Mouse (Mus musculus) cerebellum, adult 11-12 months (tissue): ENCODE data around the gene Mrps24.

ENCODE experiments used
- DNase-seq: peaks from one replicate; pipeline ENCODE4 v3.0.0; 2022

The Mrps24 gene

GRCm38 (mm10) chr11:5715630-5716105 is at the start of gene Mrps24:
Gene Mrps24, minus strand, starts transcription at chr11:5715680.
- DNase-seq, result no peak

- DNase-seq, result no peak
Measured at GRCm38 (mm10) chr11:5762633-5762982, 47.1 kb upstream of the Mrps24 start.

DNA sequence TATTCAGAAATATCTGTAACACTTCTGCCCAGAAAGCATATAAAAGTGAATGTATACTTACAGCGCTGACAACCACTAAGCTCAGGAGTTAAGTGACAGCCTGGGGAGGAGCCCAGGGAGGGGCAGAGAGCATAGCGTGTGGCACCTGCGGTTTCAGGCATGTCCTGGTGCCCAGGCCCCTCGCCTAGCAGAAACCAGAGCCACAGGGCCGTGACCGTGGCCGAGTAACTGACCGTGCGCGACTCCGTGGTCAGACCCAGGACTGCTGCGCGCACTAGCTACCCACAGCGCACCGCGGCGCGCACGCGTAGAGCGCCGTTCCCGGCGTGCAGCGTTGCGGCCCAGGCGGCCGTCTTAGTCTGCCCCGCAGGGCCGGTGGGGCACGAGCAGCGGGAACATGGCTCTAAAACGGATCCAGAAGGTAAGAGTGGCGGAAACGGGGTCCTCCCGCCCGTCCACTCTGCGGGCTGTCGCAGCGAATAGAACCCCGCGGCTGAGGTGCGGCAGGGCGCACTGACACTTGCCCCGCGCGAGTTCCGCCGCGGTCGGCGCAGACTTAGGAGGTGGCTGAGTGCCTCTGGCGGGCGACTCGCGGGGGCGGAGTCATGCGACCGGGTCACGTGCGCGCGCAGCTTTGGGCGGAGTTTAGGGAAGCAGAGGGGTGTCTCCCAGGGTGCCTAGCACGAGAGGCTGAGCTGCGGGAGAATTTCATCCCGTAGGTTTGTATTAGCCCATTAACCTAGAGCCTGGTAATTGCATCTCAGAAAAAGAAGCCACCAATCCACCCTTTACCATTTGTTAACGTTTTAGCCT is 46.5 kb upstream of the Mrps24 start, which contains the start of gene Urgcp:
Urgcp (minus strand) TSS at position 557 of the 813 bp plus-strand sequence.
- DNase-seq, result peak; percentile 93

DNA sequence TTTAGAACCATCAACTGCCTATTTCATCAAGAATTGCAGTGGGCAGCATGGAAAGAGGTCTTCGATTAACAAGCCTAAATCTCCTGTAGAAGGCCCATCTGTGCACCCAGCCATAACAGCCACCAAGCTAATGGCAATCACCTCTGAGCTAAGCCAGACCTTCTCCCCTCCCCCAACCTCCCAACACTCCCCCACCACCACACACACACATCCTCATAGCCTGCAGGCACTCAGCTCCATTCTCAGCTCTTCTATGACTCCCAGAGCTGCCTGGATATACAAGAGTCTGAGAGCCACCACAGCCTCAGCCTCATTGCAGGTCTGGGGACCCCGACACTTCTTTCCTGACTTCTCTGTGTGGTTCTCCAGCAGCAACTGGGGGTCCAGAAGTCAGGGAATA is 38.3 kb upstream of the Mrps24 start:
- no peak for DNase-seq

DNA sequence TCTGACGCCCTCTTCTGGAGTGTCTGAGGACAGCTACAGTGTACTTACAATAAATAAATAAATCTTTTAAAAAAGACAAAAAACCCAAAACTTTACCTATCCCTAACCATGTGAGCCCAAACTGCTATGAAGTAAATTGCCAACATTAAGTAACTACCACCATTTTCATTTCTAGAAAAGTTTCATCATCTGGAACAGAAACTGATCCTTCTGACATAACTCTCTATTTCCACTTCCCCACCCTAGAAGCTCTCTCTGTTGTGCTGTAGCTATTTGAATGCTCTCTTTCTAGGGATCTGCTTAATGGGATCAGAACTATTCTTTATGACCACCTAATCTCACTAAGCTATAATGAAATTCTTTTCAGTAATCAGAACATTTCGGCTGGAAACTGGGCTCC is 29.5 kb upstream of the Mrps24 start:
- no peak for DNase-seq

DNA sequence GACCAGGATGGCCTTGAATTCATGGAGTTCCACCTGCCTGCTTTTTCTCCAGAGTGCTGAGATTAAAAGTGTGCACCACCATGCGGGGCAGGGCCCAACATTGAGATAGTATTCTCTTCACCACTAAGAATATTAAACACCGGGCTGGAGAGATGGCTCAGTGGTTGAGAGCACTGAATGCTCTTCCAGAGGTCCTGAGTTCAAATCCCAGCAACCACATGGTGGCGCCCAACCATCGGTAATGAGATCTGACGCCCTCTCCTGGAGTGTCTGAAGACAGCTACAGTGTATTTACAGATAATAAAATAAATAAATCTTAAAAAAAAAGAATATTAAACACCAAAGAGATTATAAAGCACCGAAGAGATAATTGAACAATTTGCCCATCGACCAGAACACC is 26.6 kb upstream of the Mrps24 start:
- DNase-seq, result no peak

DNA sequence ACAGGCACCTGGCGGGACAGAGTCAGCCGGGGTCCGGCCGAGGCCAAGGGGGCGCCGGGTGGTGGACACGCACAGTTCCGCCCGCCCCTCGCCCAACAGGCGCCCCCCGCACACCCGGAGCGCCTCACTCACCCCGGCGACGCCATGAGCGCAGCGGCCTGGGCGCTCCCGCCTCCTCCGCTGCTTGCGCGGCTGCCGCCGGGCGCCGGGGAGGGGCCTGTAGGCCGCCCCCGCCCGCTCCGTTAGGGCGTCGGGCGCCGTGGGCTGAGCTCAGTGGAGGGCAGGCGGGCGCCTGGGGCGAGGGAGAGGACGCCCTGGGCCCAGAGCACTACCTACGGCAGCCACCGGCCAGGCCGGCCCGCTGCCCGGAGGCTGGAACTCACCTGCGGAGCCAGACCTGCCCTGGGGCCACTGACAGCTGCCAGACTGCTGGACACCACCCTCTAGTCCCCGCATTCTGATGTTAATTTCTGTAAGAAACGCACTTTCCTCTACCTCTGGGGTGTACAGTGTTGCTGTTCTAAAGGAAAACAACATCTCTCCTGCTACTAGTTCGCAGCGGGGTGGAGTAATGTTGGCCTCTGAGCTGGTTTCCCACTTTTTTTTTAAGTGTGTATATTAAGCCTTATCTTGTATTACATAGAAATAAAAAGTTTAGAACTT is 25.6 kb upstream of the Mrps24 start:
- peak; percentile 77 for DNase-seq

GRCm38 (mm10) chr11:5740599-5740964 is 25.1 kb upstream of the Mrps24 start:
- no peak for DNase-seq

DNA sequence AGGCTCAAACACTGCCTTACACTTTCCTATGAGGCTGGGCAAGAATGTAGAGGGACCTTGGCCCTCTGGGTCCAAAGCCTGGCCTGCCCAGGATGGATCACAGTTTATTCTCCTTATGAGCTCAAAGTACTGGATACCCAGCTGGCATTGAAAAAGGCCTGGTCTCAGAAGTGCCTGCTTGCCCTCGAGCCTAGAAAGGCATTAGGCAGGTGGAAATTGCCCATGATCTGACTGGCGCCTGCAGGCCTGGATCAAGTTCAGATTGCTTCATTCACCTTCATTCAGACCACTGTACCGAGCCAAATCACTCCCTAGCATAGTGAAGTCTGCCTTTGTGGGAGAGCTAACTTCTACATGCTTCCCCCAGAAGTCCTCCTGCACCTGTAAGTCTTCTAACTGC is 24.4 kb upstream of the Mrps24 start:
- no peak for DNase-seq

- no peak for DNase-seq
Measured at GRCm38 (mm10) chr11:5738888-5739632, 23.6 kb upstream of the Mrps24 start.

GRCm38 (mm10) chr11:5737137-5737536 is 21.7 kb upstream of the Mrps24 start:
- DNase-seq, result no peak

GRCm38 (mm10) chr11:5734323-5734722 is 18.8 kb upstream of the Mrps24 start:
- DNase-seq, result no peak

DNA sequence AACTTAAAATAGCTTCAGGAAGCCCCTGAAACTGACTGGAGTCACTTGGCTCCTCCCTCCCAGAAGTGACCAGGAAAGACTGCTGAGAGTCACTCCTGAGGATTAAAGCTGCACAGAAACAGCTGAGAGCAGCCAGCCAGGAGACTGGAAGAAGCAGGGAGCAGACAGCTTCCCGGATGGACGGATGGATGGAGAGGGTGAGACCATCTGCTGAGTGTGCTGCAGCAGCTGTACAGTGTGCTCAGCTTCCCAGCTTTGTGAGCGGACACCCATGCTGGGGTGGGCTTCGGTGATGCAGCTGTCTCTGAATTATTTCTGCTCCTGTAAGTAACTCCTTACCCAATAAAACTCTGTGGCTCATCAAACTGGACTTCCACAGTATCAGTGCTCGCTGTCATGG is 16.9 kb upstream of the Mrps24 start:
- no peak for DNase-seq

DNA sequence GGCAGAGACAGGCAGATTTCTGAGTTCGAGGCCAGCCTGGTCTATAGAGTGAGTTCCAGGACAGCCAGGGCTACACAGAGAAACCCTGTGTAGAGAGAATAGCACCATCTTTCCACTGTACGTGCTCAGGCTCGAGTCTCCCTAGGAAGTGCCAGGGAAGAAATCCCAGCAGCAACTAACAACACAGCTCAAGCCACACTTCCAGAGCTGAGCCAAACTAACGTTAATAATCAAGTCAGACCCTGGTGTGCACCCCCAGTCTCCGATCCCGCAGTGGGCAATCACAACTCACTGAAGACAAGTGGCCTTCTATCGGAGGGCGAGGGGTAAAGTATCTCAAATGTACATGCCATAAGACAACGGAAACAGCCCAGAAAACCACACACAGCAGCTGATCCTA is 14.1 kb upstream of the Mrps24 start:
- no peak for DNase-seq

DNA sequence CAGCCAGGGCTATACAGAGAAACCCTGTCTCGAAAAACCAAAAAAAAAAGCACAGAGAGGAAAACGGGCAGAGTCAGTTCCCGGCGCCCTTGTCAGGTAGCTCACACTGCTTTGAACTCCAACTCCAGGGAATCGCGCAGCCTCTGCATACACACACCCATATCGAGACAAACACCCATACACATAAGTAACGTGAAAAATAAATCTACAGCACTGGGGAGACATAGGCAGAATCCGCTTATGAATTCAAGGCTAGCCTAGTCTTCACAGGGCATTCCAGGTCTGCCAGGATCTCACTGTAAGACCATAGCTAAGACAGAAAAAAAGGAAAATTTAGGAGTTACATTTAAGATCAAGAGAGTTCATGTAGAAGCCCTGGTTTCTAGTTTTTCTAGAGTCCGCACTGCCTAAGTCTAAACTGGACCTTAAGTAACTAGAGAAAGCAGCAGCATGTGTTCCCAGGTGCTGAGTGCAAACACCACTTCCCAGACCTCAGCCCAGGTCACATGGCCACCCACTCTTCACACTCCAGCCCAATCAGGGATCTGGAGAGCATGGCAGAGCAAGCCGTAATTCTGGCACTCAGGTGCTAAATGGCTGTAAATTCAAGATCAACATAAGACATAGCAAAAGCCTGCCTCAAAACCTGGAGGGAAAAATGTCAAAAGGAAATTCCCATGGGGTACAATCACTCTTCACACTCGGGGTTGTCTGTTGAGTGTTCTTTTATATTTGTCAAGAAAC is 3.3 kb upstream of the Mrps24 start:
- no peak for DNase-seq

GRCm38 (mm10) chr11:5716938-5717705 is 1.6 kb upstream of the Mrps24 start:
- no peak for DNase-seq

- no peak for DNase-seq
Measured at GRCm38 (mm10) chr11:5716246-5716645, 766 bp upstream of the Mrps24 start.

GRCm38 (mm10) chr11:5715179-5715578 is 301 bp downstream of the Mrps24 start:
- no peak for DNase-seq

DNA sequence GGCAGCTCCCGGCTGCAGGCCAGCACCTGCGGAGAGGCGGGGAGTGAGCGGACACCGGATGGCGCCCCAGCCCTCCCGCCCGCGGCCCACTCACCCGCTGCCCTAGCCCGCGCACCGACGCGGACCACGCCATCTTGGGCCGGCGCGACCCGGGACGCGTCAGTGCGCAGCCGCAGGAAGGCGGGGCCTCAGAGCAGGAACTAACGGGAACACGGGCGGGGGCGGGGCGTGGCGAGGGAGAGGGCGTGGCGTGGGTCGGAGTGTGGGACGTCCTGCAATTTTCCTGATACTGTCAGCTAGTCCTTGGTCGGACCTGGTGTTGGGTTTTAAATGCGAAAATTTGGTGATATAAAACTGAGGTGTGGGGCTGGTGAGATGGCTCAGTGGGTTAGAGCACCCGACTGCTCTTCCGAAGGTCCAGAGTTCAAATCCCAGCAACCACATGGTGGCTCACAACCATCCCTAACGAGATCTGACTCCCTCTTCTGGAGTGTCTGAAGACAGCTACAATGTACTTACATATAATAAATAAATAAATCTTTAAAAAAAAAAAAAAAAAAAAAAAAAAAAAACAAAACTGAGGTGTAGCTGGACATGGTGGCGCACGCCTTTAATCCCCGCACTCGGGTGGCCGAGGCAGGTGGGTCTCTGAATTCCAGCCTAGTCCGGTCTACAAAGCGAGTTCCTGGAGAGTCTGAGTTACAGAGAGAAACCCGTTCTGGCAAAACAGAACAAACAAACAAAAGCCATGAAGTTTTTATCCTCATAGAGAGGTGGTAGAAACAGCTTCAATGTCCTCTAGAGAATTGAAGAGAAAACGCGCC is 7.7 kb downstream of the Mrps24 start:
- DNase-seq, result peak; percentile 89

GRCm38 (mm10) chr11:5706874-5707529 is 8.5 kb downstream of the Mrps24 start:
- DNase-seq, result no peak

DNA sequence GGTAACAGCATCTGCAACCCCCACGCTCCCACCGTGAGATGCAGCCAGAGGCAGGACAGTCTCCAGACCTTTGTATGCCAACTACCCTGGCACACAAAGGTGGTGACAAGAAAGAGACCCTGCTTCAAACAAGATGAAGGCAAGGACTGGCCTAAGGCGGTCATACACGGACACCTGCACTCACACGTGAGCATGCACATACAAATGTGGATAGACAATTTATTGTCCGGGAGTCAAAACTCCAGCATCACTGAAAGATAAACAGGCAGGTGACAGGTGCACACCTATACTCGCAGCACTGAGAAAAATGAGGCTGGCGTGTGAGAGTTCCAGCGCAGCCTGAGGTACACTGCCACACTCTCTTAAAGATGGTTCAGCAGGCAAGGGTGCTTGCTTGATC is 9.5 kb downstream of the Mrps24 start:
- no peak for DNase-seq
